Mouse (Mus musculus): ENCODE measurements at regions not wholly inside any gene's neighbourhood (a gene's known extent, or its start where the extent isn't known, plus 50 kb on each side); places are given as distances from the start of the nearest gene placed in this dataset.

DNA sequence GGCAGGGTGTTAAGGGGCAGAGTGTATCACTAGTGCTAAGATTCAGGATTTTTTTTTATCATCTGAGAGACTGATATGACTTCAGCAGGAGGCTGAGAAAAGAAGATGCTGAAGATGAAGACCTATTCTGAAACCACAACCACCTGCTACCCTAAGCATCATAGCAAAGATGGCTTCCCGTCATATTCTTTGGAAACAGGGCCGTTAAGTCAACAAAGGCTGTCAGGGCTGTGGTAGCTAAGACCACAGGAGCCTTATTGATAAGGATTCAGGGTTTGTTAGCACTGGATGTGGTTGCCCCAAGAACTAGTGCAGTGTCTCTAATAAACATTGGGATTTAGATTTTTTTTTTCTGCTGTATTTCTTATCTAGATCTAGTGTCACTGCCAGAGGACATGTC lies 56.7 kb upstream of the Rasgrp1 start:
- DNase-seq (ENCODE audit: low spot score in 2 of 2), result no peak

DNA sequence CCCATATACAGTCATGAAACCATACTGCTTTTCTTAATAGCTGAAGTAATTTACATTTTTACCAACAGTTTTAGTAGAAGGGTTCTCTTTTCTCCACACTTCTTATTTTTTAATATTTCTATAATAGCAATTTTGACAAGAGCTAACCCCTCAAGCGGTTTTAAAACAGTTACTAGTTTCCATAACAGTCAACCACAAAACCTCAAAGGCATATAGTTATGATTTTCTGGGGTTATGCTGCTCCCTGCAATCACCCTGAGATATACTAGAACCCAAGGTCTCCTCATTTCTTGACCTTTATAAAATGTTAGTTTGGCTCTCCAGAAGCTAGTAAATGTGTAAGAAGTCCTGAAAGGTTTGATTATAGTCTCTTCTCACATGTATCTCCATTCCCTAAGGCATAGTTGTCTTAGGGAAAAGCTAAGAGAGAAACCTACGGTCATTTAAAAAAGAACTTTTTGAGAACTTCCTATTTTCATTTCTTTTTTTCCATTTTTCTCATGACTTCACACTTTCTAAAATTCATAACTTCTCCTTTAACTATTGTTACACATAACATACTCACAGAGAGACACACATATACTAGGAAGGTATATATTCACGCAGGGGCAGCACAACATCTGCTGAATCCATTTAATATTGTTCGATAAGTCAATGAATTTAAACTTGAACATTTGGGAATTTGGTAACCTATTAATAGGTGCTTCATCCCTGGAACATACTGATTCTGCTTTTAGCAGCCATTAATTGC lies 60.8 kb upstream of the Rasgrp1 start:
- no peak for DNase-seq (ENCODE audit: low spot score in 2 of 2)

DNA sequence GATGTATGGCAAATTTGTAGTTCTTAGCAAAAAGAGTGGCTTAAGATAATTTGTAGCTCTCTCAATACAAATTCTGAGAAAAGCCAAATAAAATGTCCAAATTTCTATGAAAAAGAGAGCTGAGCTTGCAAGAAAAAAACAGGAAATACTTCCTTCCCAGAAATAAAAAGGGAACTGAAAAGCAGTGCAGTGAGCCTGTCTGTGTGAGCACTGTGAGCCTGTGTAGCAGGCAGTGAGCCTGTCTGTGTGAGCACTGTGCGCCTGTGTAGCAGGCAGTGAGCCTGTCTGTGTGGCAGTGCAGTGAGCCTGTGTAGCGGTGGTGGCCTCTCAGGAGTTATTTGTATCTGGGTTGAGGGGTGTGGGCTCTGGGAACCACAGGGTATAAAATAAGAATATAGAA lies 62.7 kb upstream of the Rasgrp1 start:
- DNase-seq (ENCODE audit: low spot score in 2 of 2), result no peak

DNA sequence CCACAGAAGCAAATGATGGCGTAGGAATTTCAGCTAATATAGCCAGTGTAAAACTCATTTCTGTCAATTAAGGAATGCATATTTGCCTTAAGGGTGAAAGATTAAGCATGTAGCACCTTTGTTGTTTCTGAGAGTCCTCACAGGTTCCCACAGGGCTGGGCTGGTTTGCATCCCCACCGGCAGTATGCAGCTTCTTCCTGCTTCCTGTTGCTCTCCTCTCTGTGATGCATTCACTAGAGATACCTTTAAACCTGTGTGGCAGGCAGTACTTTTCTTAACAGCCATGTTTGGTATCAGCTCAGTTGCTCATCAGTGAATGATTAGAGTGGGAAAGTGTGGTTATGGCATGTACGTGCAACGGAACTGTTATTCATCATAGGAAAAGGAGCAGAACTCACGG lies 65.4 kb upstream of the Rasgrp1 start:
- no peak for DNase-seq (ENCODE audit: low spot score in 2 of 2)

DNA sequence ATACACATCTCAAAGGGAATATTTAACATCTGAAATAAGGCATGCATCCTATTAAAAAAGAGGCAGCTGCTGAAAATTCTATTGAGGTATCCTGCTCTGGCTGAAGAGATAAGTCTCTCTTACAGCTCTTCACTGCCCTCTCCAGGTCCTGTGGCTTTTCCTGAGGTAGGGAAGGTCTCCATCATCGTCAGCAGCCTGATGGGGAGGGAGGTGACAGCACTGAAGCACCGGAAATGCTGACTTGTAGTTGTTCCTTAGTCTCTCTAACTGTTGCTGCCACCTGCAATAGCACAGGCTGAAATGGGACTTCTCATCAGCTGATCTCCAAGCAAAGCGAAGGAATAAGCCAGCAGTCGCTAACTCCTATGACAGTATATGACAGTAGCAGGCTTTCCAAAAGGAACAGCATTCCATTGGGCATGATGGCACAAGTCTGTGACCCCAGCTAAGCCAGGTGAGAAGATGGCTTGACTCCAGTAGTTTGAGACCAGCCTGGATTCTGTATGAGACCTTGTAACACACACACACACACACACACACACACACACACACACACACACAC lies 69.3 kb upstream of the Rasgrp1 start:
- peak; percentile 40 to 54 for DNase-seq (ENCODE audit: low spot score in 2 of 2)

DNA sequence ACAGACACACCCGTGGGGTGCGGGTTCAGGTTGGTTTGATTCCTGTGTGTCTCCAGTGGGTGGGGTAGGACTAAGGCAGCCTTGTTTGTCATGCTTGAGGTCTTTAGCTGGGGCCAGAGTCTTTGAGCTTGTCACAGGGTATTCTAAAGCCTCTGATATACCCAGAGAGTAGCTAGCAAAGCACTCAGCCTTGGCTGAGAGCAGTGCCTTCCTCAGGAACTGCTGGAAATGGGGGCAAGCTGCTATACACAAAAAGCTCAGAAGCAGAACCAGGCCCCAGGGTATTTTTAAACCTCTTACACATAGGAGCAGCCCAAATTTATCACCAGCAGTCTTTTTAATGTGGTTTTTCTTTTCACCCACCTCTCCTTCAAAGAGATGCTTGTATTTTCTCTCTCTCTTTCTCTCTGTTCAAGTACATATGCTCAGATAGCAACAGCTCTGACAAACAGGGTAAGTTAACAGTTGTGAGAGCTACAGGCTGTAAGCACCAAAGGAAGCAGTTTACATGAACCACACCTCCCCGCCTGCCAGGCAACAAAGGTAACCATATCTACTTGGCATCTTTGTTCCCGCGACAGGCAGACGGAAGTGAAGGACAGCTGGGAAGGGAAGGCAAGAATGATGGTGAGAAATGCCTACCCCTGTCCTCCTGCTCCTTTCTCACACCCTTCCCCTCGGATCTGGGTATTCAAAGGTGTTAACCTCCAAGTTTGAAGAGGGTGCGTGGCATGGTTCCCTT lies 74.6 kb upstream of the Rasgrp1 start:
- peak; percentile 46 to 54 for DNase-seq (ENCODE audit: low spot score in 2 of 2)

DNA sequence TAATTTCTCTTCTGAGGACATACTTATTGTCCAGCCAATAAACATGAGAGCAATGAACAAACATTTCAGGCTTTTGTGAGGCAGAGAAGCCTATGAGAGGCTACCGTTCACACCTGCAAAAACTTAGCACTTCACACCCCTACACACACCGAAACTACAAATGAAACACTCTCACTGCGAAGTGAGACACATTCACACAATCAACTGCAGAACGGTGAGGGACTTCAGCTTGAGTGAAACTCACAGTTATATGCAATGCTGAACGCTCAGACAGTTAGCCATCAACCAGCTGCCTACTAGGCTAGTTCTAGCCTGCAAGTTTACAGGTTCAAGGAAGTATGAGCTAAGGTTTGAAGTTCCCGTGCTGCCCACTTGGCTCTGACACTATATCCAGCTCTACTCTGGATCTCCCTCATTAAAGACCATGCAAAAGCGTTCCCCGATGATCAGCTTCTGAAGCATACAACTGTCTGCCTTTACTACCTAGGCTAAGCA lies 75.4 kb upstream of the Rasgrp1 start:
- no peak for DNase-seq (ENCODE audit: low spot score in 2 of 2)

DNA sequence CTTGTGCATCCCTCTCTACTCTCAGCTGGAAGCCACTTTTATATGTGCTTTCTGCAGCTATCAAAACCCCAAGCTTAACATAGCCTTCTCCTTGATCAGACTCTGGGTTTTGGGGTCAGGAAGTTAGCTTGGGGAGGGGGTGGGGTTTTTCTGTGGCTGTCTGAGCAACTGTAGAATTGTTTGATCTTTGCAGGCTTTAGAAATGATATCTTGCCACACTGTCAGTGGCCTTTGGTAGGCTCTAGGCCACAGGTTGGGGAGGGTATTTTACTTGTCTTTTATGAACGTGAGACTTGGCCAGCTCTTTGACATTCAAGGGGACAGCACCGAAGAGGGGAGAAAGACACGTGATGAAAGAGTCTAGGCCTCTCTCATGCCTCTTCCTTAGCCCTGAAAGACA lies 75.9 kb upstream of the Rasgrp1 start:
- no peak for DNase-seq (ENCODE audit: low spot score in 2 of 2)

DNA sequence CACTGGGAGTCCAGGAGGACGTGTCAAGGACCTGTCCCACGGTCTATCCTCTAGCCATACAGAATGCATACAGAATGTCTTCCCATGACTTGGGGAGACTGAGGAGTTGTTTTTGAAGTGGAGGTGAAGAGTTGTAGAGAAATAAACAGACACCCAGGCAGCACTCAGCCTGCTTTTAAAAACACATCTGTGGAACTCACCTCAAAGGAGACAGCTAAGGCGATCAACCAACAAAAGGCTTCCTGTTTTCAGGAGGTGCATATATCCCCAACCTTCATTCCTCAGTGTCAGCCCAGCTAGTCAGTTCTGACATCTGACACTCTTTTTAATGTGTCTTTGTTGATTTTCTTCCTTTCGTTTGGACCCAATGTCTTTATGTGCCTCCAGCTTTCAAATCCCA lies 78.6 kb upstream of the Rasgrp1 start:
- no peak for DNase-seq (ENCODE audit: low spot score in 2 of 2)

DNA sequence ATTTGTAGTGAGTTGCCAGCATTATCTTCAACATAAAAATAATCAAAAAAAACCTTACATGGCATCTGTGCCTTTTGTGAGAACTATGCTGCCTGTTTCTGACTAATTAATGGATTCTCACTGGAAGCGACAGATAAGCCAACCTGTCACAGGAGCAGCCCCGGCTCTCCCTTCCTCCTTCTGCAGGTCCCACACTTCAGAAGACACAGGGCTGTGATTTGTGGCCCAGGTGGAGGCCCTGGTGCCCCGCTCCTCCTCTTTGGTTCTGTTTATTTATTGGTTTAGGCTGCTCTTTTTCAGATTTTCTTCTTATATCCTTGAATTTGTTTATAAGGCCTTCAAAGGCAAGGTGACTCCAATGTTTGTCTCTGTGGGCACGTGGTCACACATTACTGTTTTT lies 80.0 kb upstream of the Rasgrp1 start:
- no peak for DNase-seq (ENCODE audit: low spot score in 2 of 2)

DNA sequence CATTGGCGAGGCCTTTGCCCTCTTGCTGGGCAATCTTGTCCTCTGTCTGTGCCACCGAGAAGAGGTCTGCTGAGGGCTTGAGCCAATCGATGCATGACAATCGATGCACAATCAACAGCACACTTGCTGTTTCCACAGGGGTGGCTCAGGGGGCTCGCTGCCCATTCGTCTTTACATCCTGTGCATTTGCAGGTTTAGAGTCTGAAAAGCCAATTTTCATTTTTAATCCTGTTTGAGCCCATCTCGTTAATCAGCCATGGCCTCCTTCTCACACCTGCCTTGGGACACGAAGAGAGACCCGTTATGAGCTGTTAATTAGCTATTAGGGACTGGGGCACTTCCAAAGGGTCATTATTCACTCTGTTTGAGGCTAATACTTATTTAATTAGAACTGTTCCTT lies 86.4 kb upstream of the Rasgrp1 start:
- no peak for DNase-seq (ENCODE audit: low spot score in 2 of 2)

DNA sequence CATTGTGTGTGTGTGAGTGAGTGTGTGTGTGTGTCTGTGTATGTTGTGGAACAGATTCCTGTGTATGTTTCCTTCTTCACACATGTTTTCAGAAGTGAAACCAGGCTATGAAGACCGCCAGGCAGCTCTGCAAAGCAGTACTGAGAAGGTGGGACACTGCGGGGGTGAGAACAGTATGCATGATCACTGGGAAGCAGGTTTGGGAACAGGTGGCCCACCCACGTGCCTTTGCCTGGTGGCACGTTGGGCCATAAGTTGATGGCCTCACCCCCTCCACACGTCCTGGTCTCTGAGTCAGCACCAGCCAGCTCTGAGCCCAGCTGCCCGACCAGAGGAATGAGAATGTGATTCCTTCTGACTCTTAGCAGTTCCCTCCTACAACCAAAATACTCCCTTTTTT lies 89.2 kb upstream of the Rasgrp1 start:
- peak; percentile 84 to 87 for DNase-seq (ENCODE audit: low spot score in 2 of 2)

DNA sequence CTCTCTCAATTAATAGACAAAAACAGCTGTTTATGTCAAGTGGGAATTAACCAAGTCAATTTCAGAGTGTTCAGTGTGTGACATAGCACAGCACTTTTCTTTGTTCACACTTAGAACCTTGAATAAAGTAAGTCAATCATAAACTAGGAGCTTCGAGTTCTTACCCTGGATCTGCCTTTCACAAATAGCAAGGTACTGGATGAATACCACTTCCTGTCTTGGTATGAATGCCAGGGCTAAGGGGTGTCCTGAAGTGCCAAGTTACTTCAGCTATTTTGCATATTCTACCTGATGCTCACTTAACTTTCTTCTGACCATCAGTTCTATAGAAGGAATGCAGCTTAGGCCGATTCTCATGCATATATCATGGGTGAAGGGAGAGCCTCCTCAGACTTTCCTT lies 90.1 kb upstream of the Rasgrp1 start:
- no peak for DNase-seq (ENCODE audit: low spot score in 2 of 2)

DNA sequence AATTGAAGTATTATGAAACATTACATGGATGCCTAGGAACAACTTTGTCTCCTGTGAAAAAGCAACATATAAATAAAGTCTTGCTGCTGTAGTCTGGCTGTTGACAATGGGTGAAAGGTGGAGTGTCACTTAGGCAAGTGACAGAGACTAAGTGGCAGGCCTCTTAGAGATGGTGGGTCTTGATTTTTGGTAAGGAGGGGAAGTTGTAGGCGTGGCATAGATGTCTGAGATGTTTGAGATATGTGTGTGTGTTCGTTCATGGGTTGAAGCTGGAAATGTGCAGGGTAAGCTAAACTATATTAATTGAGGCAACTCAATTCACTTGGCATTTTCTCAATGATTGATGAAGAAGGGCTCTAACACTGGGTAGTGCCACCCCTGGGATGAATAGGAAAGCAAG lies 90.7 kb upstream of the Rasgrp1 start:
- DNase-seq (ENCODE audit: low spot score in 2 of 2), result no peak

DNA sequence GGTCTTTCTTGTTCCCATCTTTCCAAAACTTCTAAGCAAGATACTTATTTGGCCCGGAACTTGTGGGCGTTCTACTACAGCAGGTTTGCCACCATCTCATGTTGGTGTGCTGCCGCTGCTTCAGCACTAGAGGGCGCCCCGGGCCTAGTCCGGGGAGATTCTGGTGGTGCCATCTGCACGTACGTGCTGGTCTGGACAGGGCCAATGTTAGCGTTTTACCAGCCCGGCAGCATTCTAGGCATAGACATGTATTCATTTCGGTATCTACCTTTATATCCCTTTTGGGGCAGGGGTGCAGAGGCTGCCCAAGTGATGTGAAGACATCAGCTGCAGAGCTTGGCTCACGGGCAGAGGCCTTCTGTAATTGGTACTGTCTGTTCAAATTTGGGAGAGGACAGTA lies 95.3 kb upstream of the Rasgrp1 start:
- DNase-seq (ENCODE audit: low spot score in 2 of 2), result no peak

DNA sequence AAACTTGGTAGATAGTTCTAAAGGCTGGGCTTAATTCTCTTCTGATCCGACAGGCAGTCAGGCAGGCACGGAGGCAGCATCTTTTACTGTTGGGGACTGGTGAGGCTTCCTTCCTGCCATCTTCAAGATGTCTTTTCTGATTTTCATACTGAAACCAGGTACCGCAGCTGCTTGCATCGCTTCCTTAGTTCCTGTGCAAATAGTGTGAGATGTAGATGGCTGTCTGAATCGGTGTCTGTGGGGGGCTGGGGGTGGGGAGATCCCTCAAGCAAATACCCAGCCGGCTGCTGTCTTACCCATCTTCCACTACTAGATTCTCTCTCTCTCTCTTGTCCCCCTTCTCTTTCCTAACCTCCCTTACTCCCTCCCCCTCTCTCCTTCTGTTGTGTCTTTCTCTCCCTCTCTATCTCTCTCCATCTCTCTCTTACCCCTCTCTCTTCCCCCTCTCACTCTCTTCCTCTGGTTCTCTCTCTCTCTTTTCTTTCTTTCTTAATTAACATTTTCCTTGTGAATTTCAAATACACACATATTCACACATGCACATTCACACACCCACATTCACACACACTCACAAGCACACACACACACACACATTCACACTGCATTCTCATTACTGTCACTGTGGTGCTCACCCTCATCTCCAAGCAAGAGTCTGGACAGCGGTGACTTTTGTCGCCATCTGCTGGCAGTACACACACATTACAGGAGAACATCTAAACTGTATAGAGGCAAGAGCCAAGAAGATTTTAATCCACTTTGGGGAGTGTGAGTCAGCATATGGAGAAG lies 96.0 kb upstream of the Rasgrp1 start:
- DNase-seq (ENCODE audit: low spot score in 2 of 2), result peak; percentile 91 to 92

DNA sequence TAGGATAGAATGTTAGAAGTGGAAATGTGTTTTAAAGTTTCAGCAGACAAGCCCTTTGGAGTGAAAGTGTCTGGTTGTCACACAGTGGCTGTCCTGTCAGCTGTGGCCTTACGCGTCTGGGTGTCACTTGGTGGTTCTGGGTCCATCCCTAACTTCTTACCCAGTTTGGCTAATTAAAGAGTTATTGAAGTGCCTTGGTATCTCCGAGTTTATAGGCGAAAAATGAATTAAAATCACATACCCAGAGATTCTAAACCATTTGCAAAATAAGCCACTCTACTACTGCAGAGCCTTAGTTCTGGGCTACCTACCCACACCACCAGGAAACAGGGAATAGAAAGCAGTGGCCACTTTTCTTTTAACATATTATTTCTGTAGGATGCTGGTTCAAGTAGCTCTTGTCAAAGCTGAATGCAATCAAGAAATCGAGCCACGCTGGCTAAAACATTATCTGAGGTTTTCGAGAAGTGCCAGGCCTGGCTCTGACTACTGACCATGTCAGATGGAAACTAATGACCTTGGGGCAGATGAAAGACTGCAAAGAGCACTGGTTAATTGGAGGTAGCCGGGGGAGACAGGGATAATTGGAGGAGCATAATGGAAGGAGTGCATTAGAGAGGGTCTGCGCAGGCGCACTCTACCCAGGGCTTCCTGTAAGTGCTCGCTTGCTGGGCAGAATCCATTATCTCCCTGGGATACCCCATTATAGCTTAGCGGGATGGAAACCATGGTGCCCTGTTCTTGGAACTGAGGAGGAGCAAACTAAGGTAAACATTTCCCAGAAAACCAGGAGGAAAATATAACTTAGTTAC lies 96.8 kb upstream of the Rasgrp1 start:
- no peak for DNase-seq (ENCODE audit: low spot score in 2 of 2)

DNA sequence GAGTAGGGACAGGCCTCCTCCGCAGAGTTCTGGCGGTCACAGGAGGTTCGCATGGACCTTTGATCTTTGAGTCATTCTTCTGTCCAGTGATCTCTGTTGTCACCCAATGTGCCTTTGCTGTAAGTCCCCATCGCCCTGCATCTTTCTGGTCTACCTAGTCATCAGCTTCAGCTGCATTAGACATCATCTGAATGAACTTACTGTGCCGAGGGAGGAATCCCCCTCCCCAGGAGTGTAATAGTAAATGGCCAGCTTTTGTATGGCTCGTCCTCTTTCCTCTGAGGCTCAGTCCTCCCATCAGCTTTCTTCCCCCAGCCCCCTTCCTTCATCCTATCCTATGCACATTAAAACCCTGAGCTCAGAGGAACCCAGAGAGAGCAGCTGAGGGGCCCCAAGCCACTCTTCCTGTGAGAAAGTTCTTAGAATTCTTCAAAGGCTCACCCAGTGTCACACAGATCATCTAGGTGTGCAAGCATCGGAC lies 98.0 kb upstream of the Rasgrp1 start:
- no peak for DNase-seq (ENCODE audit: low spot score in 2 of 2)

DNA sequence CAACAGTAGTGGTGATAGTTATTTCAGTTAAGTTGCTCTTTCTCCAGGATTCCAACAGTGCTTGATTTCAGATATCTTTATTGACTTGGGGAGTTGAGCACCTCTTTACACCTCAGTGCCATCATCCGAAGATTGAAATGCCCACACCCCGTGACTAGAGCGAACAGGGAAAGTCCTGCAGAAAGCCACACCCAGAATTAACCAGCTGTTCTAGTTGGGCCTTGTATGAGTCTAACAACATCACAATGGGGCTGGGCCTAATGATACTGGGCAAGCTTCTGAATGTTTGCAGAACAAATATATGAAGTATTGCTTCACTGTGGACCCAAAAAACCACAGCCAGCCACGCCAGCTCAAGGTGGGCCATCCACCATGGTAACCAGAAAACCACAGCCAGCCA lies 100.1 kb upstream of the Rasgrp1 start:
- DNase-seq (ENCODE audit: low spot score in 2 of 2), result no peak

DNA sequence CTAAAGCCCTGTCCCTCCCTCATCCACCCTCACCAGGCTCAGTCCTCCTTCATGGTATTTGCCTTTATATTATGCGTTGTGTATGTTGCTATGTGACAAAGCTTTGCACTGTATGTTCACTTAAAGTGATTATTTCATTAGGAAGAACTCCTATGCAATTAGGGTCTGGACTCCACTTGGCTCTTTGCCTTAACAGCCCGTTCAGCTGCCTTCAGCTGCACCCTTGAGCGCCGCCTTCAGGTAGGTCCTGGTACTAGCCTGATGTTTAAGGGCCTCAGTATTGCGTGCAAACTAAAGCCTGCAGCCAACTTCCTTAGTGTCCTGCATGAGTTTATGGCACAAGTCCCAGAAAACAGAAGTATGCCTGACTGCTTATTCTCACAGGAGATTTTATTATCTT lies 101.9 kb upstream of the Rasgrp1 start:
- DNase-seq (ENCODE audit: low spot score in 2 of 2), result no peak

DNA sequence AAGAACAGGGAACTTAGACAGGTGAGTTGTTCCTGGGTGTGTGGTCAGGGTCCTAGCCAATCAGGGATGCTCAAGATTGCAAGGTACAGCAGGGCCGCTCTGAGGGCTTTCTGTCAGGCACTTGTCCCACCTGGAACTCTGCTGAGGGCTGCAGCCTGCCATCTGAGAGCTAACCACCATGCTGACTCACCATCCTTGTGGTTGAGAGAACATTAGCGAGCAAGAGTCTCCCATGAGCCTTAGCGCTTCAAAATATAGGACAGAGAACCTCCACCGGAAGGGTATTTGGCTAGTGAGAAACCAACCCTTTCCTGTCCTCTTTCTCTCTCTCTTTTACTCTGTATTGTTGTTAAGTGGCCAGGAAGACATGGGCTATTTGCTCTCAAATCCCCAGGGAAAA lies 104.1 kb upstream of the Rasgrp1 start:
- no peak for DNase-seq (ENCODE audit: low spot score in 2 of 2)

Data from right cerebral cortex, adult 2 months (tissue).